Comparison of ENCODE assay signal across 9 mouse cellular contexts in the genomic region with DNA sequence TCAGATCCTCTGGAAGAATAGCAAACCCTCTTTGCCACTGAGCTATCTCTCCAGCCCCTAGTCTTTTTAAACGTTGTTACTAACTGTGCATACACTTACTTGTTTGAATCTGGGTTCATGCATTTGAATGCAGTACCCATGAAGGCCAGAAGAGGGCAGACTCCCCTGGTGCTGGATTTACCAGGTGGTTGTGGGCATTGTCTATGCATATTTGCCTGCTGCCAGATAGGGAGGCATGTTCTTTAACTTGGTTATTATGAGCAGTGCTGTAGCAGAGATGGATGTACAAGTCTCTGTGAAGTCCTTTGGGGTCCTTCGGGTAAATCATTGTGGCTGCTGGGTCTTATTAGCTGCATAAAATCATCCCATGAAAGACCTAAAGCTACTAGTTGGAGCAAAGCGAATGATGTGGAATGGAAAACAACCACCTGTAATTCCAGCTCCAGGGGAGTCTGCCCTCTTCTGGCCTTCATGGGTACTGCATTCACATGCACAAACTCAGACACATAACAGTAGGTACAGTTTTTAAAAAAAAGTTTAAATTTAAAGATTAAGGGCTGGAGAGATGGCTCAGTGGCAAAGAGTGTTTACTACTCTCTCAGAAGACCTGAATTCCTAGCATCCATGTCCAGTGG.
DNase-seq lines count a peak whose midpoint lies in the region; ATAC-seq lines count a peak whose summit lies in the region.
"Had no signal": no experiment of that assay in that cellular context is flagged by ENCODE, and none has a peak within 500 bp of the region (broad histone marks: within the 10 kb centered on the region; RNA-seq: fewer than 3 reads in every experiment).

No protein-coding gene starts in this region.

- 69% methylated on average over 3 of the region's 3 CpGs for WGBS in heart, embryonic 11.5 days (ENCODE audit: insufficient replicate concordance)

- H3K27ac ChIP-seq in heart, embryonic 11.5 days (ENCODE audit: low read depth, low read length): no peak overlapping the region
- H3K27ac ChIP-seq: lung, embryonic 15.5 days had no signal

- ATAC-seq in heart, embryonic 11.5 days (replicated peaks; ENCODE audit: insufficient number of reproducible peaks, low FRiP score, low TSS enrichment): no peak
- ATAC-seq in megakaryocyte-erythroid progenitor cell, adult 5-6 weeks (replicated peaks; ENCODE audit: low FRiP score, low TSS enrichment, poor library complexity, severe bottlenecking): peak; percentile 34; the same call in 1 of the 2 replicates
- no peak for ATAC-seq in inflammation-experienced regulatory T-cells, adult 6 months

- DNase-seq in heart, postnatal 14 days: peak; percentile 23 to 55
- DNase-seq in urinary bladder, adult 18-20 months (ENCODE audit: low spot score in 2 of 2): peak; percentile 9 to 18
- no peak for DNase-seq in urinary bladder, adult 2 months (ENCODE audit: low spot score)
- DNase-seq in cerebellum, postnatal 14 days: peak; percentile 83 to 85
- DNase-seq in induced T-regulatory cell, adult 2 months (ENCODE audit: low read depth): peak; percentile 2

- H3K4me1 ChIP-seq in heart, embryonic 11.5 days (ENCODE audit: control insufficient read depth, insufficient read depth, low read length): no peaks in the 10 kb centered on the region
- H3K4me1 ChIP-seq: lung, embryonic 15.5 days had no signal

- no peak overlapping the region for H3K4me3 ChIP-seq in heart, embryonic 11.5 days (ENCODE audit: low read depth, low read length)
- H3K4me3 ChIP-seq: lung, embryonic 15.5 days had no signal

- no peaks in the 10 kb centered on the region for H3K9me3 ChIP-seq in heart, embryonic 11.5 days (replicated peaks; ENCODE audit: control insufficient read depth, low read length)

- H3K4me2 ChIP-seq in heart, embryonic 11.5 days: no peak overlapping the region
- H3K4me2 ChIP-seq: lung, embryonic 15.5 days had no signal

- H3K36me3 ChIP-seq in heart, embryonic 11.5 days (ENCODE audit: control insufficient read depth, insufficient read depth, low read length): no peaks in the 10 kb centered on the region
- H3K36me3 ChIP-seq: lung, embryonic 15.5 days had no signal

- intact Hi-C loops in heart, postnatal 14 days (cut with DNase I): loop anchor here (1.0 to 5.0 kb wide), 2 partner anchors 146 to 420 kb away; no protein-coding TSS in a partner anchor

- no peaks in the 10 kb centered on the region for H3K27me3 ChIP-seq in heart, embryonic 11.5 days (ENCODE audit: control insufficient read depth, insufficient read depth, low read length)
- H3K27me3 ChIP-seq: lung, embryonic 15.5 days had no signal

- H3K9ac ChIP-seq in heart, embryonic 11.5 days (ENCODE audit: low read depth, low read length): no peak overlapping the region
- H3K9ac ChIP-seq: lung, embryonic 15.5 days had no signal
